Mouse (Mus musculus): ENCODE data around the gene Atp2a2.

GRCm38 (mm10) chr5:122516029-122516730 is 14.2 kb upstream of the Atp2a2 start:
- no peak for TF ChIP-seq CTCF (IDR thresholded peaks at IDR 0.05; ENCODE audit: extremely low read depth, insufficient read depth, insufficient read length, insufficient replicate concordance)
- no peak for TF ChIP-seq POLR2A (IDR thresholded peaks at IDR 0.05; ENCODE audit: low read depth, low read length)

All from spleen, adult 2 months (tissue).